ENCODE assay signal across 22 mouse cellular contexts in the genomic region with DNA sequence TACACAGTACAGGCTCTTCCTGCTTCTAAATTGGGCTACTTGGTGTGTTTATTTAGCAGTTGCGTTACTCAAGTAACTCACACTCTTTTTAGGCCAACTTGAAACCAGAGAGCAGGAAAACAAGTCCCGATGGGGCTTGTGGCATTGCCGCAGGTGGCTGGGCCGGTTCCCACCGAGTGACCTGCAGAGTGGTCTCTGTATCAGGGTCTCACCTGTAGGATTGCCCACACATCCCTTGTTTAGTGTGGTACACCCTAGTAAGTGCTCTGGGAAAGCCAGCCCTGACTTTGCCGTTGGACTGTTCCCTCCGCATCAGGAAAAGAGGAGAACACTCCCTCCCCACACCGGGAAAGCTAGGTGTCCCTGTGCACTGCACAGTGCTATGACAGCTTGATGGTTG. TPM values are rescaled to one million over a fixed set of nuclear protein-coding genes. Genes with fewer than 3 reads are reported as not detected.
DNase-seq lines count a peak whose midpoint lies in the region; ATAC-seq and TF ChIP-seq lines count a peak whose summit lies in the region.
"Had no signal": no experiment of that assay in that cellular context is flagged by ENCODE, and none has a peak within 500 bp of the region (broad histone marks: within the 10 kb centered on the region; RNA-seq: fewer than 3 reads in every experiment).

No protein-coding gene starts in this region.

- DNase-seq in gastrocnemius, adult 2 months: peak; percentile 80
- no peak for DNase-seq in gastrocnemius, postnatal 4 days (ENCODE audit: low spot score in 2 of 2)
- no peak for DNase-seq in heart, adult 8-10 months (ENCODE audit: low spot score)
- DNase-seq in gastrocnemius, postnatal 25 days: peak; percentile 35
- no peak for DNase-seq in thymus, postnatal 0 days (ENCODE audit: low spot score)
- DNase-seq: adrenal gland, adult 2 months; adrenal gland, postnatal 25 days; cerebellum, adult 18-20 months; cerebellum, adult 9-11 months; cerebellum, postnatal 36 days; kidney, adult 8-10 months had no signal

- no peak overlapping the region for H3K4me2 ChIP-seq in heart, embryonic 14.5 days (ENCODE audit: low read length)
- H3K4me2 ChIP-seq: embryonic facial prominence, embryonic 13.5 days; heart, embryonic 12.5 days had no signal

- no peaks in the 10 kb centered on the region for H3K9me3 ChIP-seq in heart, embryonic 14.5 days (ENCODE audit: control insufficient read depth, low read length)
- H3K9me3 ChIP-seq: embryonic facial prominence, embryonic 13.5 days; forebrain, embryonic 10.5 days; heart, embryonic 12.5 days had no signal

- H3K4me3 ChIP-seq in gastrocnemius, adult 2 months: peak overlapping the region; percentile 29; the same call in 1 of the 2 replicates
- no peak overlapping the region for H3K4me3 ChIP-seq in heart, embryonic 14.5 days (ENCODE audit: control insufficient read depth in 1 of 2, insufficient read depth in 1 of 2, low read depth in 1 of 2, low read length in 2 of 2)
- H3K4me3 ChIP-seq: embryonic facial prominence, embryonic 13.5 days; forebrain, embryonic 10.5 days; heart, embryonic 12.5 days had no signal

- intact Hi-C loops in gastrocnemius, adult 2 months (cut with DNase I): no loop called here

- 58% methylated on average over 8 of the region's 8 CpGs for WGBS in heart, embryonic 14.5 days

- TF ChIP-seq CTCF in gastrocnemius, adult 2 months (IDR thresholded peaks at IDR 0.05): no peak

- ATAC-seq in heart, embryonic 14.5 days (ENCODE audit: insufficient number of reproducible peaks, insufficient read depth, low FRiP score, low read depth): no peak
- ATAC-seq: forebrain, embryonic 16.5 days; hindbrain, embryonic 16.5 days; inflammation-experienced regulatory T-cells, adult 6 months; intestine, postnatal 0 days had no signal

- peak overlapping the region; percentile 91 for H3K27ac ChIP-seq in gastrocnemius, adult 2 months
- no peak overlapping the region for H3K27ac ChIP-seq in heart, embryonic 14.5 days (replicated peaks in 1 of 2; ENCODE audit: control insufficient read depth in 1 of 2, insufficient read depth in 1 of 2, low read depth in 2 of 2, low read length in 2 of 2)
- H3K27ac ChIP-seq: embryonic facial prominence, embryonic 13.5 days; forebrain, embryonic 10.5 days had no signal

- H3K4me1 ChIP-seq in heart, embryonic 14.5 days (ENCODE audit: control insufficient read depth in 2 of 2, insufficient read depth in 2 of 2, low read length in 2 of 2): peaks cover 8 to 13% of the 10 kb centered on the region in 2 experiments
- H3K4me1 ChIP-seq: forebrain, embryonic 10.5 days had no signal

- H3K9ac ChIP-seq in heart, embryonic 14.5 days (ENCODE audit: low read length): 0 out of 2 replicates have a peak overlapping the region, but pooled peaks have one; percentile 3
- H3K9ac ChIP-seq: embryonic facial prominence, embryonic 13.5 days; heart, embryonic 12.5 days had no signal

- H3K27me3 ChIP-seq in heart, embryonic 14.5 days (ENCODE audit: control insufficient read depth, insufficient read depth, low read length): no peaks in the 10 kb centered on the region
- H3K27me3 ChIP-seq: embryonic facial prominence, embryonic 13.5 days; heart, embryonic 12.5 days had no signal

- H3K36me3 ChIP-seq in heart, embryonic 14.5 days (ENCODE audit: control insufficient read depth, insufficient read depth, low read length): 0 out of 2 replicates have a peak, but pooled peaks cover 5% of the 10 kb centered on the region

RNA-seq across cellular contexts. Expression of gene Pygo1, which starts 23.4 kb away (rescaled TPM):
- total RNA-seq in gastrocnemius, adult 2 months (2021): 10 to 100 TPM; 11.6 to 15.4 TPM
- 1 to 10 TPM; 6.2 to 7.0 TPM for total RNA-seq in gastrocnemius, postnatal 4 days (2021)
- 2.9 and 3.2 TPM in 2 replicates for polyA plus RNA-seq in heart, embryonic 14.5 days (2014; fragmentation: Nextera tagmentation; extraction: Ambion mirVana)
- total RNA-seq in heart, adult 8-10 months (2022): 10 to 100 TPM; 12.9 to 16.4 (median 14.2) TPM
- 1 to 10 TPM; 6.9 to 8.3 TPM for total RNA-seq in gastrocnemius, postnatal 25 days (2021)
- 0.66 and 0.75 TPM in 2 replicates for polyA plus RNA-seq in thymus, postnatal 0 days (2015; fragmentation: Nextera tagmentation; extraction: Ambion mirVana)
- polyA plus RNA-seq: inflammation-experienced regulatory T-cells, adult 6 months had no signal

RNA-seq across cellular contexts. Expression of gene Dyx1c1, which starts 56.5 kb away (rescaled TPM):
- 1 to 10 TPM in 1 of 2 experiments, under 1 TPM in 1; 0.94 to 1.4 TPM for total RNA-seq in gastrocnemius, adult 2 months (2021)
- under 1 TPM; 0.54 to 0.80 TPM for total RNA-seq in gastrocnemius, postnatal 4 days (2021)
- 0.74 and 0.78 TPM in 2 replicates for polyA plus RNA-seq in heart, embryonic 14.5 days (2014; fragmentation: Nextera tagmentation; extraction: Ambion mirVana)
- under 1 TPM; 0.41 to 0.72 (median 0.56) TPM for total RNA-seq in heart, adult 8-10 months (2022)
- under 1 TPM; 0.49 to 0.78 TPM for total RNA-seq in gastrocnemius, postnatal 25 days (2021)
- polyA plus RNA-seq in thymus, postnatal 0 days (2015; fragmentation: Nextera tagmentation; extraction: Ambion mirVana): 0.79 and 1.4 TPM in 2 replicates

RNA-seq across cellular contexts. Expression of gene Gm44503, which starts 56.6 kb away (rescaled TPM):
- not detected for total RNA-seq in gastrocnemius, adult 2 months (2021)
- not detected for total RNA-seq in gastrocnemius, postnatal 4 days (2021)
- polyA plus RNA-seq in heart, embryonic 14.5 days (2014; fragmentation: Nextera tagmentation; extraction: Ambion mirVana): not detected in 2 replicates
- total RNA-seq in heart, adult 8-10 months (2022): not detected
- total RNA-seq in gastrocnemius, postnatal 25 days (2021): not detected
- polyA plus RNA-seq in thymus, postnatal 0 days (2015; fragmentation: Nextera tagmentation; extraction: Ambion mirVana): not detected in 2 replicates
- total RNA-seq: adrenal gland, adult 2 months; adrenal gland, postnatal 25 days; heart, postnatal 36 days had no signal
- polyA plus RNA-seq: embryonic facial prominence, embryonic 13.5 days; forebrain, embryonic 10.5 days; forebrain, embryonic 16.5 days; gonadal fat pad, adult 2 months; heart, embryonic 12.5 days; heart, postnatal 0 days; hindbrain, embryonic 16.5 days; inflammation-experienced regulatory T-cells, adult 6 months; intestine, postnatal 0 days had no signal

Comparison
In these comparisons a context has a peak if more than half of its experiments do, and no peak if none do; other contexts are left out.
1. DNase-seq: peak in gastrocnemius, adult 2 months (single experiment) and gastrocnemius, postnatal 25 days (single experiment); none in gastrocnemius, postnatal 4 days (0 of 2), heart, adult 8-10 months (single experiment) and thymus, postnatal 0 days (single experiment).